Mouse (Mus musculus) urinary bladder, postnatal 36 days (tissue): ENCODE data around the gene Npb.

Experiments used
- DNase-seq, 2 experiments: peaks; one replicate each; pipeline ENCODE4 v3.0.0; 2022; ENCODE audit warnings: low spot score in 2 of 2, mixed read lengths in 1 of 2

The Npb gene

DNA sequence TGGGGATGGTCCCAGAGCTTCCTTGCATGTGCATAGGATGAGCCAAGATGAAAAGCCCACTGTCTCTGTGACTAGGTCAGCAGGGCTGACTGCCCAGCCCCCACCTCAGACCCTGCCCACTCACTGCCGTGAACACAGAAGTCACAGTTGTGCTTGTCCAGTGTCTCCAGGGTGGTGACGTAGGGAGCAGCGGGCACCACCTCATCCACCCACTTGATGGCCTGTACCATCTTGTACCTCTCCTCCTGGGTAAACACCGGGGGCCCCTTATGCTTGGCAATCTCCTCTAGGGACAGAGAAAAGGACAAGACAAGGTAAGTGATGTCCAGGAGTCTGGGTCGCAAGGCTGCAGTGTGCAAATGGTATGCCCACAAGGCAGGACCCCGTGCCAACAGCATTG lies 6.9 kb downstream of the Npb start:
- no peak for DNase-seq

- DNase-seq = no peak
These were observed 7.4 kb downstream of the Npb start for GRCm38 (mm10) chr11:120615606-120616203.

DNA sequence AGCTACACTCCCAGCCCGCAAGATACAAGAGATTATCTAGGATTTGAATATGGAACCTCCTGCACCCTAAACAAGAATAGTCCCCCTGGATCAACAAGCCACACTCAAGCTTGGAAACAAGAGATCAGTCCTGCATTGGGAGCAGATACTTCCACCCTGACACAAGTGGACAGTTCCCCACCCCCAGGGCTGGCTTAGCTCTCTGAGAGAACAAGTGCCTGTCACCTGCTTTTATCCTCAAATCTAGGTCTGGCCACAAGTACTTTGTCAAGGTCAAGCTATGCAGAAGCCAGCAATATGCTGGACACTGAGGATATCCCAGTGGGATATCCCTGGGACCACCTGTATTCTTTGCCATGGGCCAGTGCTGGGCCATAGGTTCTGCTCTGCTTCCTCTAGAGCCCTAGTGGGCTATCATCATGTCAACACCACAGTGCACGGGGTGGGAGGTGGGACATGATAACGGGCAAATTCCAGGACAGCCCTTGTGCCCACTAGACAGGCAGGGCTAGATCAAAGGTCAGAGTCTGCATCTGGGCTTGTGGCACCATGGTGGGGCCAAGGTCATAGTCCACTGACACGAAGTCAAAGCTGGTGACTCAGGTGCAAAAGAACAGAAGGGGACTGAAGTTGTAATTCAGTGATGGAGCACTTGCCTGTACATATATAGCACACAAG lies 8.5 kb downstream of the Npb start:
- DNase-seq = no peak

- peak; percentile 88 to 91 for DNase-seq
These were observed 9.3 kb downstream of the Npb start, which contains the start of gene Pcyt2 for GRCm38 (mm10) chr11:120617519-120618112. Gene Pcyt2, minus strand, starts transcription at chr11:120617936.

DNA sequence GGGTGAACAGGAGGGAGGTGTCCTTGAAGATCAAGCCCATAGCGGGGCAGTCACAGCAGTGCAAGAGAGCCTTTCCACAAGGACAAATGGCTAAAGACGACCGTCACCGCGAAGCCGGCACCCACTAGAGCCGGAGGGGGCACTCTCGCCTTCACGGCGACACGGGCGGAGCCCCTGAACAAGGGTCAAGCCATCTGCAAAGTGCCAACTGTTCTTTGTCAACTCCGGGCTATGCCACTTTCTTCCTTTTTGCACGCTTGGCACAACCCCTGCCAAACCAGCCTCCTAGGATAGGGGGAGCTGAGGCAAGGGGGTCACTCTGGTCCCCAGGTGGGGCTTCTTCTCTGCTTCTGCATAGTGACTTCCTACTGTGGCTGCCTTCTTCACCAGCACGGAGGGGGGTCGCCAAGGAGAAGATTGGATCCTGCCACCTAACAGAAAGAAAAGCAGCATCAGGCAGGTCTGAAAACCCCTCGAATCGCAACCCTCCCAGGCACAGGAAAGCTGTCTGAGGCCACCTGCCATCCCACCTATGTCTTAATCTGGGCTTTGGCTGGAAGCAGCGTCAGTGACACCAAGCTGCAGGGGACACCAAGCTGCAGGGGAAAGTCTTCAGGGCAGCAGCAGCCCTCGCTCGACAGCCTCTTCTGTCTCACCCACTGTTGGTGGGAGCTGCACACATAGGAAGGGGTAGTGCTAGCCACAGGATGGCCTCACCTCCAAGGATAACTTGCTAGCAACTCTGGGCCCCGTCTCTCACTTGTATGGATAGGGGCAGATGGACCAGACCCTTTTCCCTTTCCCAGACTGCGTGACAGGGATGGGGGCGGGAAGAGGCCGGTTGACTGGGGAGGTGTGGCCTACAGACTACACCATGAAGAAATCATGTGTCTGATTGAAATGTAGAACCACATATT lies 10.6 kb downstream of the Npb start:
- no peak for DNase-seq

- DNase-seq = no peak
These were observed 11.9 kb downstream of the Npb start for GRCm38 (mm10) chr11:120620195-120620594.

DNA sequence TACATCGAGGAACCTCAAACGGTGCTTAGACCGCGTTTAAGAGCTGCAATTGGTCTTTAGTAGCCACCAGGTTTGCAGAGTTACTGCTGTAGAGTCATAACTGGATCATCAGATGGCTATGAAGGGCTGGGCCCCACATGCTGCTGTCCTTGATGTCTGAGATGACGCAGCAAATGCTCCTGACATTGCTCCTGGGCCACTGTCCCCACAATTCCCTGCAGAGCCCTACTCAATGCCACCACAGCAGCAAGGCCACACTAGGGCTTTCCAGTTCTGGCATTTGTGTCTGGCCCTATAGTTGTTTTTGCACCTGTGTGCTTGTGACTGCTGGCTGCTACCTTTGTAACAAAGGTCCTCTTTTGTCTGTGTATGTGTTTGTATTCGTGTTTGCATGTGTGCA lies 14.5 kb downstream of the Npb start:
- DNase-seq = no peak

- DNase-seq = peak; percentile 67 to 71
These were observed 15.8 kb downstream of the Npb start for GRCm38 (mm10) chr11:120623961-120624679.

DNA sequence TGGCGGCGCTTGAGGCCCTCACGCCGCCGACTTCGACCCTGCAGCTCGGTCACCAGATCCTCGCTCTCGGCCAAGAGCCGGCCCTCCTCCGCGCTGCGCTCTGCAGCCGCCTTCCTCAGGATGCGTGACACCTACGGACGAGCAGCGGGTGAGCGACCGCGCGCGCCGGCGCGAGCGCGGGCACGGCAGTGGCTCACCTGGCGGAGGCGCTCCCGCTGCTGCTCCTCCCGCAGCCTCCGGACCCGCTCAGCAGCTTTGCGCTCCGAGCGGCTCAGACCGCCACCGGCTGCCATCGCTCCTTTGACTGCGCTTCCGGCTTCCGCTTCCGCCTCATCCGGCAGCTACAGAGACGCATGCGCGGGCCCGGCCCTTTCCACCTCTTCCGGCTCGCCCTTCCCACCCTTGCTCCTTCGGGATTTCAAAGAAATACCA lies 16.4 kb downstream of the Npb start:
- DNase-seq = peak; percentile 76 to 85

GRCm38 (mm10) chr11:120625152-120625775 lies 17.0 kb downstream of the Npb start, which contains the start of gene Sirt7:
Gene Sirt7, minus strand, starts transcription at chr11:120625240.
- DNase-seq = no peak

DNA sequence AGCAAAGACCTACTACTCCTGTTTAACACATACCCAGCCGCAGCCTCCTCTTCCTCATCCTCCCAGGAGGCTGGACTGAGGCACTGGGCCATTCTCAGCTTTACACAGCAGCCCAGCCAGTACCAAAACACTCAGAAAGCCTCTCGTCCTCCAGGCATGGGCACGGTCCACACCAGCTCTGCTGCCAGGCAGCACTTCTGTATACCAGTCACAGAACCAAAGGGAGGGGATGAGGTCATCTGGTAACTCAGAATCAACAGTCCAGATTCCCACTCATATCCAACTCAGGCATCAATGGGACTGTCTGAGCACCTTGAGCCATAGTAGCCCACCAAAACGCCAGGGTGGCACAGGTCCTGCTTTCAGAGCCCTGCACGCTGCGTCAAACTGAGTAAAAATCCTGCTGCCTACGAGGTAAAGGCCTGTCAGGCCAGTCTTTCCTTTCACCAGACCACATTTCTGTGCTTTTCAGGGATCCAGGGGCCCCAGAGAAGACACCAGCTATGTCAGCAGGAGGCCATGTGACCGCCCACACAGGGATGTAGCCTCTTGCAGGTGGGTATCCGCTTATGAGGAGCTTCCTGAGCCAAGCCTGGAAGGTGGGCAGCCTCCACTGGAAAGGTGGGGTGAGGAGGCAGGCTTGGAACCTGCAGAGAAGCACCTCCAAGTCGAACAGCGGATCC lies 18.6 kb downstream of the Npb start:
- no peak for DNase-seq

- no peak for DNase-seq
These were observed 19.4 kb downstream of the Npb start for GRCm38 (mm10) chr11:120627468-120628300.

DNA sequence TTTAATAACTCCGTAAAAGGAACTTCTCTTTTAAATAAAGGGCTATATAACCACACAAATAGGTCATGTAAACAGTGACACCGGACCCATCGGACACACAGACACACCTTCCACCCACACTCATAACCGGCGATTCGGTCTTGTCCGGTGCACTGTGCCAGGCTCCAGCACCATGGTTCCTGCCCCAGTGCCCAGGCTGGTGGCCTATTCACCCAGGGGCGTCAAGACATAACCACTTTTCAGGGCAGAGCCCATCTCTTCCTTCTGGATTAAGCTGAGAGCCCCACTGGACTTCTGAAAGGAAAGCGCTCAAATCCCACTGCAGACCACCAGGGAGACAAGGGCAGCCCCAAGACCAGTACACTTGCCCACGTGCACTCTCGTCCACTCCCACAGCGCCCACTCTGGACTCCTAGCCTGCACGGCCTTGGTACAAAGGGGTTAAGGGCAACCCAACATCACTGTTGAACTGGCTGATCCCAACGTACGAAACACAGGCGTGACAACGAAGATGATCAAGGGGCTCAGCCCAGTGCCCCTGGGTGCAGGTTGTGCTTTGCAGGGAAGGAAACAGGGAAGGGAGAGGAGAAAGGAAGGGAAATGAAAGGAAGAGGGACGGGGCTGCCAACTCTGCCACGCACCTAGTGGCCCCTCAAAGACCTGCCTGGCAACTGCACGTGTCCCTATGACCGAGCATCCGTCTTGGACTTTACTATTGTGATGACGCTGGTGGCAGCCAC lies 20.5 kb downstream of the Npb start:
- DNase-seq = no peak

- no peak for DNase-seq
These were observed 21.1 kb downstream of the Npb start for GRCm38 (mm10) chr11:120629341-120629730.

GRCm38 (mm10) chr11:120629911-120630310 lies 21.6 kb downstream of the Npb start:
- peak in 1 of 2 experiments; percentile 62 for DNase-seq

DNA sequence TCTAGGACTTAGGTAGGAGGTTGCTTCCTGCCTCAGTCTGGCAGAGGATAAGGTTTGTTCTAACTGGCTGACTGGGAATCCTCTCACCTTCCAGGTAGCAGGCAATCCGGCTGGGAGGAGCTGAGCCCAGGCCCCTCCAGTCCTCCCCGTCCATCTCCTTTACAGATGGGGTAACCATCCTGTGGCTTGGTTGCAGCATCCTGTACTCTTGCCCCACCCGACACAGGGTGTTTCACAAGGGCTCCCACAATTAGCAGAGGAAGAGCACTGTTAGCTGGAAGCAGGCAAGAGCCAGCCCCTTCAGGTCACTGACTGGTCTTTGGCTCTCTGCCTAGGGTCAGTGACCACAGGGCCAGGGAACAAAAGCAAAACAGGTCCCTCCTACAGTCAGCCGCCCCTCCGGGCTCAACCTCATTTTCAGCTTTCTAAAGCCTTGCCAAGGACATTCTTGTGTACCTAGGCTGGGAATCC lies 22.2 kb downstream of the Npb start:
- DNase-seq = peak in 1 of 2 experiments; percentile 44

GRCm38 (mm10) chr11:120630881-120631725 lies 22.8 kb downstream of the Npb start:
- no peak for DNase-seq
